Mouse (Mus musculus) spleen, adult 2 months (tissue): Measurements from ENCODE around the gene Nexn.

Experiments used
- CTCF ChIP-seq: fragments of 200-500 bp; IDR thresholded peaks from 2 replicates; pipeline ENCODE4 v1.5.1; 2011; ENCODE audit warnings: mild to moderate bottlenecking, inconsistent platforms; ENCODE audit not compliant: insufficient read depth, insufficient read length, insufficient replicate concordance; ENCODE audit errors: extremely low read depth
- POLR2A ChIP-seq: fragments of 200-500 bp; IDR thresholded peaks from 2 replicates; pipeline ENCODE4 v1.6.1; 2011; ENCODE audit warnings: low read depth, low read length, inconsistent platforms

DNA sequence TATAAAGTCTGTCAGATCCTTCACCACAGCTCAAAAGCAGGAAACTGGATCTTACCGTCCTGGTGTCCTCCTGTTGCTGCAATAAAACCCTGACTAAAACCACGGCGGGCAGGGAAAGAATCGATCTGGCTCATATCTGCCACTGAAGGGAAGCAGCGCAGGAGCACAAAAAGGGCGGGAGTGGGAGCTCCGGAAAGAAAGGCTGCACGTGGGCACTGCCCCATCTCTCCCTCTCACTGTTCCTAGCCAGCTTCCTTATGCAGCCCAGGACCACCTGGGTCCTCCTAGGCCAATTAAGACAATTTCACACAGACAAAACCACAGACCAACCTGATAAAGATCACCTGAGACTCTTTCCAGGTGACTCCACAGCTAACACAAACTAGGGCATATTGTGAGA, 4.7 kb downstream of the Nexn start:
- TF ChIP-seq CTCF (no peak), POLR2A (no peak)
